Mouse (Mus musculus): ENCODE measurements around the gene Wdr41.

Gene Wdr41

GRCm38 (mm10) chr13:94976219-94977186 lies at the start of gene Wdr41:
TSS of gene Wdr41 (plus strand) at chr13:94976344.
- peak; percentile 90 for DNase-seq (ENCODE audit: low spot score)

- no peak for DNase-seq (ENCODE audit: low spot score)
Measured at GRCm38 (mm10) chr13:94928086-94928485, 48.1 kb upstream of the Wdr41 start.

DNA sequence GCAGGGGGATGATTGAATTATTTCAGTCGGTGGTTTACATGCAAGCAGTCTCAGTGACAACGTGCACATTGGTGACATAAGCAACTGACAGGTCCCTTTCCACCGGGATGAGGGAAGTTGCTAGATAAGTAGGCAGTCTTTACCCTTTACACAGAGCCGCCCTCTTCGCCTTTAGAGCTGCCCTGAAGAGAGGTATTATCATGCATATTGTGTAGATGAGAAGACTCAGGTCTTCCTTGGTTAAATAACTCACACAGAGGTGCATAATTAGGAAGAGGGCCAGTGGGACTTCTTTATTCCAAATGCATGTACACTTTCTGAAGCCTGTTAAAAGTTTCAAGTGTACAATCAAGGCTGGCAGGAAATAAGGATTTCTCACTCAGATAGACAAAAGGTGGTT lies 37.7 kb upstream of the Wdr41 start:
- no peak for DNase-seq (ENCODE audit: low spot score)

DNA sequence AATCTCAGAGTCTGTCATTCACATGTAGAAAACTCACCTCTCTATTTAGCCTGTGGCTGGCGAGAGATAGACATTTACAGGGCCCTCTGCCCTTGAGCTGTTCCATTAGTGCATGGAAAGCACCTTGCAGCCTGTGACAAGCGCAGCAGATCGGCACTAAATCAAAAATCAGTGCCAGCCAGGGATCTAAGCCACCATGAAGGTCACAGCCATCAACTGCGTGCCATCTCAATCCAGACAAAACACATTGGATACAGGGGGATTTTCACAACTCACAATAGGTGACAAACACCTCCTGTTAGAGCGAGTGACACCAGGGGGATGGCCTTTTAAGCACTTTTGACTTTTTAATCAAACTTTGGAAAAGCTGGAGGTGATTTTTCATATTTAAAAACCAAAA lies 36.0 kb upstream of the Wdr41 start:
- no peak for DNase-seq (ENCODE audit: low spot score)

GRCm38 (mm10) chr13:94941230-94941629 lies 34.9 kb upstream of the Wdr41 start:
- DNase-seq (ENCODE audit: low spot score), result peak; percentile 55

DNA sequence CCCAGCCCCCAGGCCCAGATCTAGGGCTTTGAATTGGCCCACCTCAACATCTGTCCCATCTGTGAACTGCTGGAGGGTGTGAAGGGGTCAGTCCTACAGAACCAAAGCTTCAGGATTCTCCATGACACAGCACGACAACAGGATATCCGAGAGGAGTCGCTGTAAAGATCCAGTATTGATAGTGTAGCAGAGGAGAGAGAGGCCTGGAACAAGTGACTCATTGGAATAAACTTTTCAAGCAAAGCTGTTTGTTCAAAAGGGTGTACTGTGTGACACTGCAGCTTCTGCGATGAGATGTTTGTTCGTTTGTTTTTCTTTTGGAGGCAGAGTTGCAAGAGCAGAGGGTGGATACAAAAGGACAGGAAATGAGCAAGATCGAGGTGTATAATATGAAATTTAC lies 20.2 kb upstream of the Wdr41 start:
- DNase-seq (ENCODE audit: low spot score), result no peak

DNA sequence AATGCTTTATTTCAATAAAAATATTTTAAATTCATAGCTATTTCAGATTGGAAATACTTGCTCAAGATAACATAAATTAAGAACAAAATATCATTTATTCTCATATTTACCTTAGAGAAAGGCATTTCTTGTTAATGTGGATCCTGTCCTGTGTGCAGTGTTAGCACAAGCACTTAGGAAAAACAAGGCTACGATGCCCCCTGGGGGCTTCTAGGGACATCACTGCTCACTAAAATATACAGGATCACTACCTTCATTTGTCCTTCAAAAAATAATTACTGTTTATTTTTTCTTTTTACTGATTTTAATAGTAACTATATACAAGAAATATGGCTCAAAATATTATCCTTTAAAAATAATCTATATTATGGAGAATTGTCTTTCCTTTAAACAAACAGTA lies 18.2 kb upstream of the Wdr41 start:
- no peak for DNase-seq (ENCODE audit: low spot score)

- DNase-seq (ENCODE audit: low spot score), result no peak
Measured at GRCm38 (mm10) chr13:94969992-94970553, 6.1 kb upstream of the Wdr41 start.

GRCm38 (mm10) chr13:94975828-94976218 lies 321 bp upstream of the Wdr41 start:
- DNase-seq (ENCODE audit: low spot score), result no peak

DNA sequence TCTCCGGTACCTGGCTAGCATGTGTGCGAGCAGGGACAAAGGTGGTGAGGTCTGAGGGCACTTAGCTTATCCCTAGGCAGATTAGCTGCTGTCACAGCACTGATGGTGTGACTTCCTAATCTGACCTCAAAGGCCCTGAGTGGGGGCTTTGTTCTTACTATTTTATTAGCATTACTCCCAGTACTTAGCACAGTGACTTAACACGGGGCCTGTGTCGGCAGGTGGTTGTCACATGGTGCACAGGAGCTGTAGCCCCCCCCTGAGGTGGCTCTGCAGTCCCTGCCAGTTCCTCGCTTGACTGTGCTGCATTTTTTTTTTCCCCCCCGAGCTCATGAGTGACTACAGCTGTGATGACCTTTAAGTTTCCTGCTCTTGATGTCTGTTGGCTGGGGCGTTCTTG lies 2.9 kb downstream of the Wdr41 start:
- no peak for DNase-seq (ENCODE audit: low spot score)

DNA sequence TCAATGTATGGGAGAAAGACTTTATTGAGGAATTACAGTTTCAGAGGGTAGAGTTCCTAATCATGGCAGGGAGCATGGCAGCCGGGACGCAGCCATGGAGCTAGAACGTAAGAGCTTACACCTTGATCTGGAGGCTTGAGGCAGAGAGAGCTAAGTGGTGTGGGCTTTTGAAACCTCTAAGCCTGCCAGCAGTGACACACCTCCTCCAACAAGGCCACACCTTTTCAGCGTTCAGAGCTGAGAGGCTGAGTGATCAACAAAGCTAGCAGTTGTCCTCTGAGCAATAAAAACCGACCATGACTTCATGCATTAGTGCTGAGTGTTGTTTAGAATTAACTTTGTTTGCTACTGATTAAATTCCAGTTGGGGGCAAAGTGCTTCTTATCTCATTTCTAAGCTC lies 14.4 kb downstream of the Wdr41 start:
- no peak for DNase-seq (ENCODE audit: low spot score)

GRCm38 (mm10) chr13:95007281-95007680 lies 31.1 kb downstream of the Wdr41 start:
- DNase-seq (ENCODE audit: low spot score), result no peak

DNA sequence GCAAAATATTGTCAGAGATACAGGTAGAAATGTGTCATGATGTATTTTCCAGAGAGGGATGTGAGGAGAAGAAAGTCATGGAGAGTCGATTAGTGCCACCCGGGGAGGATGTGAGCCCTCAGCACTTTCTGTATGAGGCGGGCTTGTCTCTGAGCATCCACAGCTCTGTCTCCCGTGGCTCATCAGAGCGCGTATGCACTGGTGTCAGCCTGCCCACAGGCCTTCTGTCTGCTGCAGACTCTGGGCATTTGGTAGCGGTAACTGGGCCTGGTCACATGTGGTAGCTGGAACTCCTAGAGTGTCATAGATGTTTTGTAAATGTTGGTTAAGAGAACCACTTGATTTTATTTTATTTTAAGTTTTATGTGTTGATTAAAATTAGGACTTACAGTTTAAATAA lies 33.1 kb downstream of the Wdr41 start:
- no peak for DNase-seq (ENCODE audit: low spot score)

GRCm38 (mm10) chr13:95011546-95012257 lies 35.6 kb downstream of the Wdr41 start:
- no peak for DNase-seq (ENCODE audit: low spot score)

DNA sequence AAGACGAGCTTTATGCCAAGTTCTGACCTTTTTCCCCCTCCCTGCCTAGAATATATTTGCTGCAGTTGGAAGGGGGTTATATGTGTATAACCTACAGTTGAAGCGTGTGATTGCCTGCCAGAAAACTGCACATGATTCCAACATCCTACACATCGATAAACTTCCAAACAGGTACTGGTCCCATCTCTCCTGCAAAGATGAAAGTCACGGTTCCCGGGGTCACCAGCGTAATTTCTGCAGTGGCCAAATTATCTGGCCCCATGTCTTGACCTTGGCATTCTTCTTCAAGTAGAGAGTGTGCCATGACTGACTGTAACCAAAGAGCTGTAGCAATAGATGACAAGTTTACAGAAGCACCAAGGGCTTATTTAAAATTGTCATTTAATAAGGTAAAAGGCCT lies 41.1 kb downstream of the Wdr41 start:
- no peak for DNase-seq (ENCODE audit: low spot score)

- DNase-seq (ENCODE audit: low spot score), result peak; percentile 58
Measured at GRCm38 (mm10) chr13:95017916-95018315, 41.8 kb downstream of the Wdr41 start.

DNA sequence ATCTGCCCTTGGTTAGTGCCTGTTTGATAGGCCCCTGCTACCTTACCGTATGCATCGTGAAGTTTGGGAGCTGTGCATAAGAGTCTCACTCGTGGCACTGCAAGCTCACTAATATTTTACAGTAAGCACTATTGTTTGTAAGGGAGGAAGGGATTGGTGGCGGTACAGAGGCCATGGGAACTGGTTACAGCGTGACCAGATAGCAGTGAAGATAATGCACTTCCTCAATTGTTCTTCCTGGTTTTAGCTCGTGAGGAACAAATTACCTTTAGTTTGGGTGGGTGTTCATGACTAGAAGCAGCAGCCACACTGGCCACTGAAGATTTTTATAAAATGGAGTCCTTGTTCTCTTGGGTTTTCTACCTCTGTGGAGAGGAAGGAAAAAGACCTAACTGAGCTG lies 43.2 kb downstream of the Wdr41 start:
- DNase-seq (ENCODE audit: low spot score), result no peak

DNA sequence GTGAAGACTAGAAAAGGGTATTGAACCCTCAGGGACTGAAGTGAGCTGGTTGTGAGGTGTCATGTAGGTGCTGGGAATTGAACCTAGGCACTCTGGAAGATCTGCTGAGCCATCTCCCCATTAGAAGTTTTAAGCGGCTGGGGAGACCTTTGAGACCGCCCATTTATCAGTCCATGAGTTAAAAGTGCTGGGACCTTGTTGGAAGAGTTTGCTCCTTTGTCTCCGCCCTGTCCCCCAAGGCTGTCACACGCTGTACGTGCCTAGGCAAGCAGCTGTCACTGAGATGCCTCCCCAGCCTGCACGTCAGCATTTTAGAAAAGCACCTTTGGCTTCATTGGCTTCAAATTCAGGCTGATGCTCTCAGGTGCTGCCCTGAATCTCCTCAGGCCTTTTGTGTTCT lies 44.1 kb downstream of the Wdr41 start:
- DNase-seq (ENCODE audit: low spot score), result no peak

- no peak for DNase-seq (ENCODE audit: low spot score)
Measured at GRCm38 (mm10) chr13:95030828-95031227, 54.7 kb downstream of the Wdr41 start.

GRCm38 (mm10) chr13:95032127-95032831 lies 56.1 kb downstream of the Wdr41 start:
- DNase-seq (ENCODE audit: low spot score), result no peak

GRCm38 (mm10) chr13:95032973-95033372 lies 56.8 kb downstream of the Wdr41 start:
- no peak for DNase-seq (ENCODE audit: low spot score)

DNA sequence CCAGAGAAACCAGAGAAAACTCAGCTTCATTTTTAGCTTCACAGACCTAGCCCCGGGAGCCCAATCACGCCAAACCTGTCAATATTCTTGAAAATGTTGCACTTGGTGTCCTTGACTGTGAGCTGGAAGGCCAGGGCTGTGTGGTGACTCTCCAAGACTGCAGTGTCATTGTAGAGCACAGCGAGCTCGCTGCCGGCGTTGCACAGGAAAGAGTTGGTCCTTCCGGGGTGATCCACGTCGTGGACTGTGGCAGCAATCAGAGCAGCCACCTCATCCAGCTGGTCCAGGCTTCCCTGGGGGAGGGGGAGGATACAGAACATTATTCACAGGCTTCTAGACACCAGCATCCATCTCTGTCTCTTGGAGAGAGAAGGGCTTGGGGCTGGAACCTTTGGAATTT lies 58.0 kb downstream of the Wdr41 start:
- DNase-seq (ENCODE audit: low spot score), result no peak
